7 mouse cellular contexts compared by ENCODE assay signal in the genomic region with DNA sequence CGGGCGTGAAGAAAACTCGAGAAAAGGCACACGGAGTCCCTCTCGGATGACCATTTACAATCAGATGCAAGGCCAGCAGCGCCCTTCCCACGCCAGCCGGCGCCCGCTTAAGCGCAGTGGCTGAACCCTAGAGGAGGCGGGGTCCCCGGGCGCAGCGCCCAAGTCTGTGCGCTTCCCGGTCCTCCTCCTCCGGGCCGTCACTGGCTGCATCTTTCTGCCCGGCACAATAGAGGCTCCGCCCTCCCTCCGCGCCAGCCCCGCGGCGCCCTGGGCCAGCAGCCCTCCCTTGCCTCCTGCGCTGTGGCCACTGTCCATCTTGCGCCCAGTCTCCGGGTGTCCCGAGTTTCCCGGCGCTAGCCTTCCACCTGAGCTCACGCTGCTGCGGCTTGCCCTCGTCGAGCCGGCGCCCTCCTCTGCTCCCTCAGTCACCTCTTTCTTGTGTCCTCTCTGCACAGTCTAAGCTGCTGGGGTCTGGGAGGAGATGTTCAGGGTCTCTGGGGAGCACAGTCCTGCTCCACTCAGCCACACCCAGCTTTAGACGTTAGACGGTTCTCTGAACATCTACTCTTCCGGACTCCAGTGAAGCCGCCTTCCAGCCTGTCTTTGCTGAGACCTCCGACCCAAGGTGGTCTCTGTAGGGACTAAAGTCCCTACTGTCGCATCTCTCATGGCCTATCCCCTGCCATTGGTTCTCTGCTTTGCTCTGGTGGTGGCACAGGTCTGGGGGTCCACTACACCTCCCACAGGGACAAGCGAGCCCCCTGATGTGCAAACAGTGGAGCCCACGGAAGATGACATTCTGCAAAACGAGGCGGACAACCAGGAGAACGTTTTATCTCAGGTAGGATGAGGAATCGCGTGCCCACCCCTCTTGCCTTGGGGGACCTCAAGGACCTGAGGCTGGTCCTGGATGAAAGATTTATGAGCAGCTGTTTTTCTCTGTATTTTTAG. TPM values are rescaled to one million over a fixed set of nuclear protein-coding genes. Genes with fewer than 3 reads are reported as not detected.
DNase-seq lines count a peak whose midpoint lies in the region; ATAC-seq and TF ChIP-seq lines count a peak whose summit lies in the region.

A gene (plus strand): TSS at position 278 of the 951 bp plus-strand sequence.

- TF ChIP-seq CTCF in bone marrow macrophage, adult 2 months (IDR thresholded peaks at IDR 0.05; ENCODE audit: low read depth, low read length): no peak

- H3K9me3 ChIP-seq in embryonic facial prominence, embryonic 15.5 days (replicated peaks): no peaks in the 10 kb centered on the region
- H3K9me3 ChIP-seq in kidney, embryonic 14.5 days (ENCODE audit: control insufficient read depth, low read length): no peaks in the 10 kb centered on the region
- H3K9me3 ChIP-seq in limb, embryonic 14.5 days (ENCODE audit: control insufficient read depth, low read length): no peaks in the 10 kb centered on the region
- no peaks in the 10 kb centered on the region for H3K9me3 ChIP-seq in midbrain, embryonic 15.5 days

- TF ChIP-seq POLR2A in bone marrow macrophage, adult 2 months (IDR thresholded peaks at IDR 0.05; ENCODE audit: borderline replicate concordance, low read depth, low read length): no peak
- 0 out of 2 replicates have a peak, but pooled peaks have one; percentile 9 for TF ChIP-seq POLR2A in limb, embryonic 14.5 days (IDR thresholded peaks at IDR 0.05; ENCODE audit: borderline replicate concordance, extremely low read depth, insufficient read depth, insufficient read length)

- no peaks in the 10 kb centered on the region for H3K27me3 ChIP-seq in embryonic facial prominence, embryonic 15.5 days
- H3K27me3 ChIP-seq in kidney, embryonic 14.5 days (ENCODE audit: control insufficient read depth, insufficient read depth, low read length): peaks cover 4% of the 10 kb centered on the region; the same call in 1 of the 2 replicates
- no peaks in the 10 kb centered on the region for H3K27me3 ChIP-seq in limb, embryonic 14.5 days (ENCODE audit: control insufficient read depth, insufficient read depth, low read length)
- no peaks in the 10 kb centered on the region for H3K27me3 ChIP-seq in midbrain, embryonic 15.5 days (replicated peaks)

- ATAC-seq in embryonic facial prominence, embryonic 15.5 days (ENCODE audit: insufficient number of reproducible peaks, low FRiP score, low TSS enrichment, low read depth): peak; percentile 94
- ATAC-seq in kidney, embryonic 14.5 days (ENCODE audit: low FRiP score, low TSS enrichment): peak; percentile 98
- ATAC-seq in limb, embryonic 14.5 days (ENCODE audit: low FRiP score, low read depth): peak; percentile 91
- ATAC-seq in midbrain, embryonic 15.5 days (replicated peaks): peak; percentile 99

- H3K4me2 ChIP-seq in embryonic facial prominence, embryonic 15.5 days (replicated peaks): peak within 1 kb of the TSS; percentile 89
- H3K4me2 ChIP-seq in kidney, embryonic 14.5 days (replicated peaks; ENCODE audit: low read depth, low read length): peak within 1 kb of the TSS; percentile 53
- H3K4me2 ChIP-seq in limb, embryonic 14.5 days (replicated peaks; ENCODE audit: low read depth, low read length, severe bottlenecking): peak within 1 kb of the TSS; percentile 78
- H3K4me2 ChIP-seq in midbrain, embryonic 15.5 days: peak within 1 kb of the TSS; percentile 88

- H3K4me1 ChIP-seq in bone marrow macrophage, adult 2 months (ENCODE audit: control insufficient read depth, insufficient read depth, low read length): peaks cover 2% of the 10 kb centered on the region; the same call in 1 of the 2 replicates
- H3K4me1 ChIP-seq in embryonic facial prominence, embryonic 15.5 days: peaks cover 25% of the 10 kb centered on the region; the same call in 1 of the 2 replicates
- H3K4me1 ChIP-seq in kidney, embryonic 14.5 days (ENCODE audit: control insufficient read depth, insufficient read depth, low read length): no peaks in the 10 kb centered on the region
- peaks cover 21% of the 10 kb centered on the region for H3K4me1 ChIP-seq in limb, embryonic 14.5 days (ENCODE audit: control insufficient read depth, insufficient read depth, low read length)
- peaks cover 11% of the 10 kb centered on the region; the same call in 1 of the 2 replicates for H3K4me1 ChIP-seq in midbrain, embryonic 15.5 days

- H3K27ac ChIP-seq in bone marrow macrophage, adult 2 months (ENCODE audit: insufficient read depth, low read depth, low read length): no peak within 1 kb of the TSS
- no peak within 1 kb of the TSS for H3K27ac ChIP-seq in embryonic facial prominence, embryonic 15.5 days (replicated peaks)
- no peak within 1 kb of the TSS for H3K27ac ChIP-seq in kidney, embryonic 14.5 days (ENCODE audit: low read depth, low read length)
- peak within 1 kb of the TSS; percentile 43; the same call in 1 of the 2 replicates for H3K27ac ChIP-seq in limb, embryonic 14.5 days (replicated peaks; ENCODE audit: low read depth, low read length)
- H3K27ac ChIP-seq in midbrain, embryonic 15.5 days: no peak within 1 kb of the TSS

- peak within 1 kb of the TSS; percentile 58 for H3K4me3 ChIP-seq in bone marrow macrophage, adult 2 months (ENCODE audit: insufficient read depth, low read length)
- H3K4me3 ChIP-seq in embryonic facial prominence, embryonic 15.5 days (replicated peaks): peak within 1 kb of the TSS; percentile 57
- H3K4me3 ChIP-seq in kidney, embryonic 14.5 days (ENCODE audit: low read length): peak within 1 kb of the TSS; percentile 40
- peak within 1 kb of the TSS; percentile 53 for H3K4me3 ChIP-seq in limb, embryonic 14.5 days (replicated peaks; ENCODE audit: low read length)
- H3K4me3 ChIP-seq in midbrain, embryonic 15.5 days: peak within 1 kb of the TSS; percentile 50

- DNase-seq in heart, adult 9 months (ENCODE audit: low spot score in 2 of 2): peak; percentile 78 to 86
- peak; percentile 82 for DNase-seq in limb, embryonic 14.5 days (ENCODE audit: low spot score)
- peak; percentile 54 to 58 for DNase-seq in spleen, postnatal 36 days (ENCODE audit: low spot score in 2 of 2)

- no peaks in the 10 kb centered on the region for H3K36me3 ChIP-seq in embryonic facial prominence, embryonic 15.5 days
- H3K36me3 ChIP-seq in kidney, embryonic 14.5 days (ENCODE audit: control insufficient read depth, insufficient read depth, low read length): no peaks in the 10 kb centered on the region
- H3K36me3 ChIP-seq in limb, embryonic 14.5 days (ENCODE audit: control insufficient read depth, insufficient read depth, low read length): peaks cover 3% of the 10 kb centered on the region; the same call in 1 of the 2 replicates
- no peaks in the 10 kb centered on the region for H3K36me3 ChIP-seq in midbrain, embryonic 15.5 days (replicated peaks)

- H3K9ac ChIP-seq in embryonic facial prominence, embryonic 15.5 days: peak within 1 kb of the TSS; percentile 57
- H3K9ac ChIP-seq in kidney, embryonic 14.5 days (ENCODE audit: low read depth, low read length): peak within 1 kb of the TSS; percentile 40; the same call in 1 of the 2 replicates
- H3K9ac ChIP-seq in limb, embryonic 14.5 days (ENCODE audit: low read depth, low read length, severe bottlenecking): peak within 1 kb of the TSS; percentile 57
- peak within 1 kb of the TSS; percentile 59 for H3K9ac ChIP-seq in midbrain, embryonic 15.5 days

- 14% methylated on average over 51 of the region's 51 CpGs for WGBS in embryonic facial prominence, embryonic 15.5 days
- WGBS in kidney, embryonic 14.5 days: 14% methylated on average over 51 of the region's 51 CpGs
- 15% methylated on average over 42 of the region's 51 CpGs for WGBS in limb, embryonic 14.5 days
- 13% methylated on average over 50 of the region's 51 CpGs for WGBS in midbrain, embryonic 15.5 days

RNA-seq across cellular contexts. Expression of the gene that starts here (rescaled TPM):
- 1.0 and 1.3 TPM in 2 replicates for polyA plus RNA-seq in bone marrow macrophage, adult 2 months (2012; ENCODE audit: insufficient read depth, insufficient read length, missing spikeins)
- polyA plus RNA-seq in embryonic facial prominence, embryonic 15.5 days (2015; fragmentation: Nextera tagmentation; extraction: Ambion mirVana): 30.6 and 34.5 TPM in 2 replicates
- polyA plus RNA-seq in kidney, embryonic 14.5 days (2014; fragmentation: Nextera tagmentation; extraction: Ambion mirVana): 4.2 and 6.0 TPM in 2 replicates
- 50.4 and 57.7 TPM in 2 replicates for polyA plus RNA-seq in limb, embryonic 14.5 days (2012; rRNA removed)
- polyA plus RNA-seq in limb, embryonic 14.5 days (2014; fragmentation: Nextera tagmentation; extraction: Ambion mirVana): 50.6 and 59.1 TPM in 2 replicates
- polyA plus RNA-seq in midbrain, embryonic 15.5 days (2015; fragmentation: Nextera tagmentation; extraction: Ambion mirVana): 4.8 and 5.2 TPM in 2 replicates
